Mouse (Mus musculus) kidney, postnatal 0 days (tissue): ENCODE data around the gene Cdh4. TPM values are rescaled to one million over a fixed set of nuclear protein-coding genes. Genes with fewer than 3 reads are reported as not detected.

Experiments
- ATAC-seq: fragments of 200-750 bp; cut with Nextera tagmentation; replicated peaks from 2 replicates; pipeline ENCODE4 v1.8.0; 2017; ENCODE audit warnings: low read depth, moderate number of reproducible peaks, moderate TSS enrichment, moderate library complexity; ENCODE audit not compliant: low FRiP score
- DNase-seq: peaks from one replicate; pipeline ENCODE4 v3.0.0-alpha.2; 2016; ENCODE audit warnings: low spot score
- H3K27ac ChIP-seq: fragments of 300-500 bp; sonication (generic); 2 replicates; pipeline ENCODE4 v1.5.1; 2014; ENCODE audit warnings: mild to moderate bottlenecking
- H3K27me3 ChIP-seq: fragments of 300-500 bp; sonication (generic); 2 replicates; pipeline ENCODE4 v1.6.1; 2014; ENCODE audit warnings: low read length, mixed read lengths; ENCODE audit not compliant: insufficient read depth
- H3K36me3 ChIP-seq: fragments of 300-500 bp; sonication (generic); 2 replicates; pipeline ENCODE4 v1.6.1; 2014; ENCODE audit warnings: low read length, mixed read lengths; ENCODE audit not compliant: insufficient read depth
- H3K4me1 ChIP-seq: fragments of 300-500 bp; sonication (generic); replicated peaks from 2 replicates; pipeline ENCODE4 v1.6.1; 2014; ENCODE audit warnings: antibody characterized with exemption, low read length, mixed read lengths; ENCODE audit not compliant: insufficient read depth
- H3K4me2 ChIP-seq: fragments of 300-500 bp; sonication (generic); 2 replicates; pipeline ENCODE4 v1.6.1; 2014; ENCODE audit warnings: mild to moderate bottlenecking, low read length, moderate library complexity, mixed read lengths
- H3K4me3 ChIP-seq: fragments of 300-500 bp; sonication (generic); replicated peaks from 2 replicates; pipeline ENCODE4 v1.5.1; 2014; ENCODE audit warnings: low read depth, low read length
- H3K9ac ChIP-seq: fragments of 300-500 bp; sonication (generic); 2 replicates; pipeline ENCODE4 v1.6.1; 2014; ENCODE audit warnings: low read depth, low read length
- H3K9me3 ChIP-seq: fragments of 300-500 bp; sonication (generic); replicated peaks from 2 replicates; pipeline ENCODE4 v1.6.1; 2016; ENCODE audit warnings: low read length, inconsistent platforms, mixed read lengths
- CTCF ChIP-seq: IDR thresholded peaks from 2 replicates; pipeline ENCODE4 v1.5.1; 2016; ENCODE audit warnings: antibody characterized with exemption, low read depth, mild to moderate bottlenecking, moderate library complexity
- WGBS: fragments of 180-500 bp; shearing (Covaris S2); extraction: QIAGEN DNeasy Blood & Tissue Kit; methylation state at CpG from one replicate; pipeline ENCODE4 v1.1.7; 2014; 5-methylcytosine and 5-hydroxymethylcytosine counted together
- polyA plus RNA-seq: library from polyadenylated mRNA; unstranded; fragments of >200 nt; fragmentation: Nextera tagmentation; extraction: Ambion mirVana; gene quantifications from 2 replicates; pipeline ENCODE4 v1.2.1, GENCODE M21; 2015

Cdh4 gene
- polyA plus RNA-seq, 1 experiment from 2014 or later = 11.5 TPM

DNA sequence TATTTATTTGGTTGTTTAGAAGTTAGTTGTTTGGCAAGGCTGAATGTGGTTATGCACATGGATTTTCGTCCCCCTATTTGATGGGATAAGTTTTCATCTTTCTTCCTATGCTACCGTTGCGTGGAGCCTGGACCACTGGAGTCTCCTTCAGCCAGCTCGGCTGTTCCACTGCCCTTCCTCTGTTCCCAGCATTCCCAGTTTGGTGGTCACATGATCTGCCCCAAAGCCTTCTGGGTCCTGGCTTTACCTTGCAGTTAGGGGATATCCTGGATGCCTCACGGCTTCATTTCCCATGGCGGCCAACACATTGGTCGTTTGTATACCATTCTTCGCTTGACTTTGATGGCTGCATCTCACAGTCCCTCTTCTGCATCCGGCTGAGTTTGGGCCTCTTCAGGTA, 27.5 kb upstream of the Cdh4 start:
- H3K4me1 ChIP-seq = no peaks in the 10 kb centered on the region
- TF ChIP-seq CTCF = no peak
- 89% methylated on average over 9 of the region's 9 CpGs for WGBS
- no peak for DNase-seq
- H3K27me3 ChIP-seq = no peaks in the 10 kb centered on the region
- H3K27ac ChIP-seq = no peak overlapping the region
- no peaks in the 10 kb centered on the region for H3K9me3 ChIP-seq
- no peak overlapping the region for H3K4me2 ChIP-seq
- H3K36me3 ChIP-seq = no peaks in the 10 kb centered on the region
- no peak overlapping the region for H3K9ac ChIP-seq
- no peak overlapping the region for H3K4me3 ChIP-seq
- no peak for ATAC-seq

DNA sequence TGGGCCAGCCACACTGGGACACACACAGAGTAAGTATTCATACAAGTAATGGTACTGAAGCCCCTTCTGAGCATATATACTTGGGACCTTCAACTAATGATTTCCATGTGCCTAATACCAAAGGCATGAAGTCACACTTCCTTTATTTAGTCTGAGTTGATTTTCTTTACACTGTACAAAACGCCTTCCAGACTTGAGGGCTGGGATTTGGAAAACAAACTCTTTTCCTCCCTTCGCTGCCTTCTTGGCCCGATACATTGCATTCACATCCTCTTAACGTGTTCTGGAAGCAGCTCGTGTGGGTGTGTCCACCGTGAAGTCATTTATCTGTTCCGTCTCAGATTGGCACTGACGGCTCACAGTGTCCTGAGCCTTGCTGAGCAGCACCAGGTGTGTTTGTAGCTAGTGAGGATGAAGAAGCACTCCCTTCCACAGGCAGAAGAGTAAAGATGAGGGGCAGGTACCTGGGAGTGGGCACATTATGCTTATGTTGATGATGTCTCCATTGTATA, 26.3 kb upstream of the Cdh4 start:
- Histone ChIP-seq H3K36me3 (no peaks in the 10 kb centered on the region), H3K4me1 (no peaks in the 10 kb centered on the region), H3K9me3 (no peaks in the 10 kb centered on the region), H3K9ac (no peak overlapping the region), H3K4me2 (no peak overlapping the region), H3K27ac (no peak overlapping the region), H3K27me3 (no peaks in the 10 kb centered on the region), H3K4me3 (no peak overlapping the region)
- no peak for TF ChIP-seq CTCF
- WGBS = 38% methylated on average over 8 of the region's 8 CpGs
- no peak for ATAC-seq
- DNase-seq = no peak

DNA sequence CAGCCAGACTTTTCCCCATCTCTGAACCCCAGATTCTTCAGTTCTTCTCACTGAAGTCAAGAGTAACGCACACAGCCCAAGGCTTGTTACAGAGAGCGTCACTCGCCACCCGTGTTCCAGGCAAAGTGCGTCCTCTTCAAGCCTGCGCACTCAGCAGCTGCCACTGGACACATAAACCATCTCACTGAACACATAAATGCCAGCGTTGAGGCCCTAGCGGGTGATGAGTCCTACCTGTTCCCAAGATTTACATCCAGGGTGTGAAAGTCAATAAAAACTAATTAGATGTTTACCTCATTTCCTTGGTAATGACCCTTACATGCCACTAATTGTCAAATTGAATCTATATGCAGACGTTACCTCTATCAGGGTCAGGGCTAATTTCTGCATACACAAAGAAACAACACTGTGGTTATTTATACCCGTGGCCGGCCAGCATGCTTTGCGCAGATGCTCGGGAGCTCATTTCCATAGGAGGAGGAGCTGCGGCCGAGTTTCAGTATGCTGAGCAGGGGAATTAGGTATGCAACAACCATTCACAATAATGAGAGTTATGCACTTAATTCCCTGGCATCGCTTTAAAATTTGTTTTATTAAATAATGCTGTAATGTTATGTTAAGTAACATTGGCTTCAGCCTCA, 25.5 kb upstream of the Cdh4 start:
- H3K27me3 ChIP-seq = no peaks in the 10 kb centered on the region
- ATAC-seq (no peak), DNase-seq (no peak)
- WGBS = 69% methylated on average over 16 of the region's 16 CpGs
- TF ChIP-seq CTCF = no peak
- no peak overlapping the region for H3K4me3 ChIP-seq
- no peak overlapping the region for H3K27ac ChIP-seq
- H3K4me2 ChIP-seq = no peak overlapping the region
- H3K9ac ChIP-seq = no peak overlapping the region
- H3K4me1 ChIP-seq = no peaks in the 10 kb centered on the region
- H3K9me3 ChIP-seq = no peaks in the 10 kb centered on the region
- no peaks in the 10 kb centered on the region for H3K36me3 ChIP-seq

DNA sequence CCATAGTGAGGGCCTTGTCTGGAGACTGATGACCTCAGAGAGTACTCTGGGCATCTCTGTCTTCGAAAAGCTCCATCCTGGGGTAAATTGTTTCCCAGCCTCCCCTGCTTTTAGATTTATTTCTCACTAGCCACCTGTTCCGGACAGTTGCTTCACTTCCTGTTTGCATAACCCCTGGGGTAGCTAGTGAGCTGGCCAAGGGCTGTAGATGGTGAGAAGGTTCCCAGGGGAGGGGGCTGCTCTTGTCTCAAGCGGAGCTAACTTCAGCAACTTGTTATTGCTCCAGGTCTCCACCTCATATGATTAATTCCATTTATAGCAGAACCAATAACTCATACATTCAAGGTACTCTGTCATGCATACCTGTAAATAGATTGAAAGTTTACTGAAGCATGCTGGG, 16.6 kb upstream of the Cdh4 start:
- WGBS = 13% methylated on average over 3 of the region's 3 CpGs
- Histone ChIP-seq H3K4me2 (no peak overlapping the region), H3K9me3 (no peaks in the 10 kb centered on the region), H3K36me3 (no peaks in the 10 kb centered on the region), H3K4me1 (no peaks in the 10 kb centered on the region), H3K4me3 (no peak overlapping the region), H3K27me3 (no peaks in the 10 kb centered on the region), H3K9ac (no peak overlapping the region), H3K27ac (no peak overlapping the region)
- TF ChIP-seq CTCF = no peak
- ATAC-seq (no peak), DNase-seq (no peak)

DNA sequence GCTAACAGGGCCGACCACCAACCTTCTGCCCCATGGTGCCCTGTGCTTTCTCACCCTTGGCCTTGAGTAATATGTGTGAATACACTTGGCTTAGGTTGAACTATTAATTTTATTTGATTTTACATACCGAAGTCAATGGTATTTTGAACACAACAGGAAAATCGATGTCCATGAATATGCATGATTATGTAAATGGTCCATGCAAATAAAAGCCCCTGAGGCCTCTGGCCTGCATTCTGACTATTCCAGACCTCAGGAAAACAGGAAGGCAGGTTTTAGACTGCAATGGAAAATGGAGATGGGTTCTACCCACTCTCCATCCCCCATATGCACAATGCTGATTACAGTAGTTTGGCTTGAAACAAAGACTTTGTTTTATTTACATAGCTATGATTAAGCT, 13.3 kb upstream of the Cdh4 start:
- H3K9ac ChIP-seq = no peak overlapping the region
- no peaks in the 10 kb centered on the region for H3K4me1 ChIP-seq
- DNase-seq (no peak), ATAC-seq (no peak)
- no peak overlapping the region for H3K4me2 ChIP-seq
- no peaks in the 10 kb centered on the region for H3K36me3 ChIP-seq
- WGBS = 79% methylated on average over 3 of the region's 3 CpGs
- no peaks in the 10 kb centered on the region for H3K27me3 ChIP-seq
- no peak for TF ChIP-seq CTCF
- no peak overlapping the region for H3K27ac ChIP-seq
- H3K9me3 ChIP-seq = no peaks in the 10 kb centered on the region
- H3K4me3 ChIP-seq = no peak overlapping the region

DNA sequence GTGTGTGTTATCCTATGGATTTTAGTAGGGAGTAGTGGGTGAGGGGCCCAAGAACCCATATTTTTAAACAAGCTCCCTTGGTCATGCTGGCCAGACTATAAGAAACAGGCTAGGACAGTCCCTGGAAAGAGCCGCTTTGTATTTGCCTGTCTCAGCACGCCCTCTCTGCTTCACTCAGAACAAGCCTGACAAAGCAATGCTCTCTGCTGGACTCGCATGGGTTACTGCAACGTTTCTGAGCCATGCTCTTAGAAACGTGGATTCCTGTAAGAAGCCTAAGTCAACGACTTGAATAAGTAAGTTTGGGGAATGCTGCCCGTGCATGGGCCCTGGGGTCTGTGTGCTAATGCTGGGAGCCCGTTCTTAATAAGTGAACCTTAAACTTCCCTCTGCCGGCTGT, 2.1 kb upstream of the Cdh4 start:
- DNase-seq (no peak), ATAC-seq (no peak)
- WGBS = 31% methylated on average over 9 of the region's 9 CpGs

DNA sequence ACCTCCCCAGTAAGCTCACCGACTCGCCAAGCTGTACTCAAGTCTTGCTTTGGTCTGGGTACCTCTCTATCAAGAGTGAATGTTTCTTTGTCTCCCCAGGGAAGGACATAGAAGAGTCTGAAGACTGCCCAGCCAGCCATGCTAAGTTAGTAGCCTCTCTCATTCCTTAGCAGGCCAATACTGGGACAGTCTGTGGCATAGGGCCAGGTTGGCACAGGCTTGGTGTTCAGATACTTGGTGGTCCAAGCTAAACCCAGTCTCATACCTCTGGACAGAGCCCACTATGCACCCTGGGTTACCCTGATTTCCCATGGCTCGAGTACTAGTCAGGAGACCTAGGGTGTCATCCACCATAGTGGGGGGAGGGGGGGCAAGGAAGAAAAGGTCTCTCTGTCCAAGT, 1.1 kb upstream of the Cdh4 start:
- Histone ChIP-seq H3K36me3 (no peaks in the 10 kb centered on the region), H3K4me1 (peaks cover 11% of the 10 kb centered on the region), H3K4me2 (no peak overlapping the region), H3K27me3 (no peaks in the 10 kb centered on the region), H3K27ac (no peak overlapping the region), H3K9me3 (no peaks in the 10 kb centered on the region), H3K9ac (no peak overlapping the region), H3K4me3 (no peak overlapping the region)
- DNase-seq = no peak
- TF ChIP-seq CTCF = no peak
- no peak for ATAC-seq
- 77% methylated on average over 3 of the region's 3 CpGs for WGBS

More for the DNA sequence above, 2.1 kb upstream of the Cdh4 start:
- no peaks in the 10 kb centered on the region for H3K27me3 ChIP-seq
- no peak overlapping the region for H3K4me3 ChIP-seq
- H3K4me1 ChIP-seq = peaks cover 11% of the 10 kb centered on the region
- no peak overlapping the region for H3K4me2 ChIP-seq
- H3K9ac ChIP-seq = no peak overlapping the region
- peak; percentile 10; the same call in 1 of the 2 replicates for TF ChIP-seq CTCF
- H3K27ac ChIP-seq = no peak overlapping the region
- H3K36me3 ChIP-seq = no peaks in the 10 kb centered on the region
- no peaks in the 10 kb centered on the region for H3K9me3 ChIP-seq
